Mouse (Mus musculus) heart, embryonic 13.5 days (tissue): Measurements from ENCODE around the gene Olfr640. TPM values are rescaled to one million over a fixed set of nuclear protein-coding genes. Genes with fewer than 3 reads are reported as not detected.

Experiments
- ATAC-seq: fragments of 200-750 bp; cut with Nextera tagmentation; 2 replicates; pipeline ENCODE4 v1.8.0; 2017; ENCODE audit warnings: moderate TSS enrichment; ENCODE audit not compliant: insufficient number of reproducible peaks, low FRiP score, low TSS enrichment; ENCODE audit errors: extremely low read depth
- H3K27ac ChIP-seq: fragments of 300-500 bp; sonication (generic); replicated peaks from 2 replicates; pipeline ENCODE4 v1.5.1; 2015; ENCODE audit warnings: moderate library complexity, mild to moderate bottlenecking, inconsistent platforms
- H3K27me3 ChIP-seq: fragments of 300-500 bp; sonication (generic); replicated peaks from 2 replicates; pipeline ENCODE4 v1.6.1; 2015; ENCODE audit warnings: mild to moderate bottlenecking, inconsistent platforms
- H3K36me3 ChIP-seq: fragments of 300-500 bp; sonication (generic); 2 replicates; pipeline ENCODE4 v1.6.1; 2015; ENCODE audit warnings: mild to moderate bottlenecking, inconsistent platforms
- H3K4me1 ChIP-seq: fragments of 300-500 bp; sonication (generic); 2 replicates; pipeline ENCODE4 v1.6.1; 2015; ENCODE audit warnings: inconsistent platforms
- H3K4me2 ChIP-seq: fragments of 300-500 bp; sonication (generic); 2 replicates; pipeline ENCODE4 v1.6.1; 2015; ENCODE audit warnings: inconsistent platforms, mild to moderate bottlenecking, moderate library complexity
- H3K4me3 ChIP-seq: fragments of 300-500 bp; sonication (generic); 2 replicates; pipeline ENCODE4 v1.5.1; 2015; ENCODE audit warnings: moderate library complexity, mild to moderate bottlenecking, inconsistent platforms
- H3K9ac ChIP-seq: fragments of 300-500 bp; sonication (generic); 2 replicates; pipeline ENCODE4 v1.6.1; 2015; ENCODE audit warnings: inconsistent platforms, mild to moderate bottlenecking, moderate library complexity
- H3K9me3 ChIP-seq: fragments of 300-500 bp; sonication (generic); 2 replicates; pipeline ENCODE4 v1.6.1; 2016; ENCODE audit warnings: inconsistent platforms
- WGBS: fragments of 180-500 bp; shearing (Covaris S2); methylation state at CpG from one replicate; pipeline ENCODE4 v1.1.7; 2015; ENCODE audit warnings: mixed read lengths; 5-methylcytosine and 5-hydroxymethylcytosine counted together
- polyA plus RNA-seq: library from polyadenylated mRNA; unstranded; fragments of >200 nt; fragmentation: Nextera tagmentation; extraction: Ambion mirVana; gene quantifications from 2 replicates; pipeline ENCODE4 v1.2.1, GENCODE M21; 2015

The Olfr640 gene
- polyA plus RNA-seq = not detected in 2 replicates

GRCm38 (mm10) chr7:104025473-104025872, at the start of gene Olfr640:
Olfr640 (minus strand) TSS chr7:104025573.
- H3K9ac ChIP-seq = no peak within 1 kb of the TSS
- no peaks in the 10 kb centered on the region for H3K4me1 ChIP-seq
- 69% methylated on average over 6 of the region's 6 CpGs for WGBS
- H3K27me3 ChIP-seq = no peaks in the 10 kb centered on the region
- no peak within 1 kb of the TSS for H3K4me2 ChIP-seq
- H3K27ac ChIP-seq = no peak within 1 kb of the TSS
- H3K4me3 ChIP-seq = no peak within 1 kb of the TSS
- no peak for ATAC-seq
- H3K9me3 ChIP-seq = no peaks in the 10 kb centered on the region
- H3K36me3 ChIP-seq = no peaks in the 10 kb centered on the region

GRCm38 (mm10) chr7:104071769-104072168, 46.4 kb upstream of the Olfr640 start, which contains the start of gene Olfr644:
Olfr644 (minus strand) TSS chr7:104071869.
- H3K4me2 ChIP-seq = no peak within 1 kb of the TSS
- no peak for ATAC-seq
- peaks cover 3% of the 10 kb centered on the region; the same call in 1 of the 2 replicates for H3K9me3 ChIP-seq
- H3K9ac ChIP-seq = no peak within 1 kb of the TSS
- no peaks in the 10 kb centered on the region for H3K27me3 ChIP-seq
- H3K27ac ChIP-seq = no peak within 1 kb of the TSS
- WGBS = 62% methylated on average over 2 of the region's 2 CpGs
- H3K4me1 ChIP-seq = no peaks in the 10 kb centered on the region
- no peaks in the 10 kb centered on the region for H3K36me3 ChIP-seq
- no peak within 1 kb of the TSS for H3K4me3 ChIP-seq

- no peak within 1 kb of the TSS for H3K9ac ChIP-seq
- H3K27ac ChIP-seq = no peak within 1 kb of the TSS
- no peak within 1 kb of the TSS for H3K4me2 ChIP-seq
- H3K4me1 ChIP-seq = no peaks in the 10 kb centered on the region
- H3K36me3 ChIP-seq = no peaks in the 10 kb centered on the region
- H3K9me3 ChIP-seq = no peaks in the 10 kb centered on the region
- no peak within 1 kb of the TSS for H3K4me3 ChIP-seq
- WGBS = 45% methylated on average over 2 of the region's 2 CpGs
- ATAC-seq = no peak
- H3K27me3 ChIP-seq = no peaks in the 10 kb centered on the region
Measured at GRCm38 (mm10) chr7:104061345-104061744, 36.0 kb upstream of the Olfr640 start, which contains the start of gene 4930516K23Rik. 4930516K23Rik (minus strand) TSS chr7:104061445.

GRCm38 (mm10) chr7:104059215-104059614, 33.8 kb upstream of the Olfr640 start:
- H3K27me3 ChIP-seq = no peaks in the 10 kb centered on the region
- no peaks in the 10 kb centered on the region for H3K9me3 ChIP-seq
- H3K4me1 ChIP-seq = no peaks in the 10 kb centered on the region
- H3K27ac ChIP-seq = no peak overlapping the region
- H3K9ac ChIP-seq = no peak overlapping the region
- no peak for ATAC-seq
- H3K36me3 ChIP-seq = no peaks in the 10 kb centered on the region
- H3K4me3 ChIP-seq = no peak overlapping the region
- 75% methylated on average over 1 of the region's 1 CpGs for WGBS
- H3K4me2 ChIP-seq = no peak overlapping the region

- H3K27me3 ChIP-seq = no peaks in the 10 kb centered on the region
- H3K4me1 ChIP-seq = no peaks in the 10 kb centered on the region
- no peak within 1 kb of the TSS for H3K4me3 ChIP-seq
- no peaks in the 10 kb centered on the region for H3K9me3 ChIP-seq
- ATAC-seq = no peak
- H3K4me2 ChIP-seq = no peak within 1 kb of the TSS
- no peaks in the 10 kb centered on the region for H3K36me3 ChIP-seq
- H3K9ac ChIP-seq = no peak within 1 kb of the TSS
- no peak within 1 kb of the TSS for H3K27ac ChIP-seq
- 52% methylated on average over 1 of the region's 1 CpGs for WGBS
Measured at GRCm38 (mm10) chr7:104052566-104052965, 27.2 kb upstream of the Olfr640 start, which contains the start of gene Olfr642. Olfr642 (minus strand) TSS chr7:104052666.

GRCm38 (mm10) chr7:104050745-104051144, 25.4 kb upstream of the Olfr640 start:
- Histone ChIP-seq H3K9me3 (no peaks in the 10 kb centered on the region), H3K4me2 (no peak overlapping the region), H3K4me3 (no peak overlapping the region), H3K27ac (no peak overlapping the region), H3K36me3 (no peaks in the 10 kb centered on the region), H3K9ac (no peak overlapping the region), H3K4me1 (no peaks in the 10 kb centered on the region), H3K27me3 (no peaks in the 10 kb centered on the region)
- 79% methylated on average over 4 of the region's 4 CpGs for WGBS
- no peak for ATAC-seq

- 62% methylated on average over 1 of the region's 1 CpGs for WGBS
- no peak for ATAC-seq
- Histone ChIP-seq H3K4me3 (no peak within 1 kb of the TSS), H3K27me3 (no peaks in the 10 kb centered on the region), H3K4me1 (no peaks in the 10 kb centered on the region), H3K36me3 (no peaks in the 10 kb centered on the region), H3K9me3 (no peaks in the 10 kb centered on the region), H3K9ac (no peak within 1 kb of the TSS), H3K4me2 (no peak within 1 kb of the TSS), H3K27ac (no peak within 1 kb of the TSS)
Measured at GRCm38 (mm10) chr7:104035145-104035544, 9.8 kb upstream of the Olfr640 start, which contains the start of gene Olfr641. Olfr641 (plus strand) TSS chr7:104035445.

GRCm38 (mm10) chr7:104026978-104027377, 1.6 kb upstream of the Olfr640 start:
- Histone ChIP-seq H3K36me3 (no peaks in the 10 kb centered on the region), H3K4me3 (no peak overlapping the region), H3K4me1 (no peaks in the 10 kb centered on the region), H3K9me3 (no peaks in the 10 kb centered on the region), H3K4me2 (no peak overlapping the region), H3K9ac (no peak overlapping the region), H3K27me3 (no peaks in the 10 kb centered on the region), H3K27ac (no peak overlapping the region)
- ATAC-seq = no peak
- 64% methylated on average over 3 of the region's 3 CpGs for WGBS

GRCm38 (mm10) chr7:104021651-104022050, 3.7 kb downstream of the Olfr640 start:
- WGBS = 87% methylated on average over 6 of the region's 6 CpGs
- Histone ChIP-seq H3K4me1 (no peaks in the 10 kb centered on the region), H3K4me2 (no peak overlapping the region), H3K9me3 (no peaks in the 10 kb centered on the region), H3K36me3 (no peaks in the 10 kb centered on the region), H3K9ac (no peak overlapping the region), H3K27ac (no peak overlapping the region), H3K4me3 (no peak overlapping the region), H3K27me3 (no peaks in the 10 kb centered on the region)
- ATAC-seq = no peak

GRCm38 (mm10) chr7:104018953-104019352, 6.4 kb downstream of the Olfr640 start:
- Histone ChIP-seq H3K27ac (no peak overlapping the region), H3K4me3 (no peak overlapping the region), H3K9ac (no peak overlapping the region), H3K4me1 (no peaks in the 10 kb centered on the region), H3K9me3 (no peaks in the 10 kb centered on the region), H3K36me3 (no peaks in the 10 kb centered on the region), H3K27me3 (no peaks in the 10 kb centered on the region), H3K4me2 (no peak overlapping the region)
- ATAC-seq = no peak
- WGBS = 80% methylated on average over 1 of the region's 1 CpGs

- Histone ChIP-seq H3K9me3 (no peaks in the 10 kb centered on the region), H3K4me3 (no peak within 1 kb of the TSS), H3K36me3 (no peaks in the 10 kb centered on the region), H3K27me3 (no peaks in the 10 kb centered on the region), H3K4me2 (no peak within 1 kb of the TSS), H3K27ac (no peak within 1 kb of the TSS), H3K4me1 (no peaks in the 10 kb centered on the region), H3K9ac (no peak within 1 kb of the TSS)
- ATAC-seq = no peak
Measured at GRCm38 (mm10) chr7:104017203-104017602, 8.2 kb downstream of the Olfr640 start, which contains the start of gene Olfr639. Olfr639 (minus strand) TSS chr7:104017303.

GRCm38 (mm10) chr7:103999124-103999523, 26.2 kb downstream of the Olfr640 start:
- H3K27me3 ChIP-seq = no peaks in the 10 kb centered on the region
- H3K4me3 ChIP-seq = no peak overlapping the region
- no peak overlapping the region for H3K27ac ChIP-seq
- H3K4me2 ChIP-seq = no peak overlapping the region
- ATAC-seq = no peak
- H3K9me3 ChIP-seq = no peaks in the 10 kb centered on the region
- no peak overlapping the region for H3K9ac ChIP-seq
- H3K36me3 ChIP-seq = no peaks in the 10 kb centered on the region
- H3K4me1 ChIP-seq = no peaks in the 10 kb centered on the region
